Mouse (Mus musculus): ENCODE measurements around the gene Vezt. TPM values are rescaled to one million over a fixed set of nuclear protein-coding genes. Genes with fewer than 3 reads are reported as not detected.

The Vezt gene
- total and polyA plus RNA-seq, 3 experiments = 9.5 to 13.5 TPM; not detected in 1

DNA sequence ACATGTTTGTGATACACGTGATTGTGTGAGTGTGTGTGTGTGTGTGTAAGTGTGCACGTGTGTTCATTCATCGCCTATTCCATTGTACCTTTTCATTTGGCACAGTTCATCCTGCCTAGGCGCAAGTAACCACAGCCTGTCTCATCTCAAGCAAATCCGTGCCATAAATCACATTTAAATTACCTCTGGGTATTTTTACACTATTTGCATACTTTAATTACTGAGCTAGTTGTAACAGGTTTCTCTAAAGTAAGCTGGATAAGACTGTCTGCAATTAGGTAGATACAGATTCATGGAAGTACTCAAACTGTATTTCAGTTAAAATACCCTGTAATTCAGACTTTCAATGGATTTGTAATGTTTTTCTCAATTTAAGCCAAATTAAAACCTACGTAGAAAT, 20.9 kb upstream of the Vezt start:
- Histone ChIP-seq H3K4me1 (ENCODE audit: control insufficient read depth in 1 of 2, insufficient read depth in 2 of 2, low read length in 2 of 2) (peaks cover 5 to 18% of the 10 kb centered on the region in 2 experiments; a peak in 3 of 4 replicates), H3K4me3 (ENCODE audit: control insufficient read depth in 1 of 2, insufficient read depth in 1 of 2, low read depth in 2 of 2, low read length in 2 of 2) (no peak overlapping the region), H3K79me2 (ENCODE audit: control insufficient read depth, insufficient read depth, low read length, poor library complexity) (no peaks in the 10 kb centered on the region), H3K36me3 (ENCODE audit: control insufficient read depth in 1 of 2, insufficient read depth in 2 of 2, low read length in 2 of 2) (peaks cover 0 to 17% of the 10 kb centered on the region in 2 experiments; a peak in 2 of 4 replicates), H3K27me3 (ENCODE audit: control insufficient read depth in 1 of 2, insufficient read depth in 2 of 2, low read length in 2 of 2) (no peaks in the 10 kb centered on the region), H3K9ac (ENCODE audit: control insufficient read depth, low read depth, low read length, poor library complexity, severe bottlenecking) (no peak overlapping the region), H3K27ac (ENCODE audit: control insufficient read depth, low read depth, low read length) (no peak overlapping the region), H3K9me3 (replicated peaks; ENCODE audit: insufficient read depth, low read length) (no peaks in the 10 kb centered on the region)
- no peak for DNase-seq (ENCODE audit: low read depth, low spot score)
- TF ChIP-seq MAZ (IDR thresholded peaks at IDR 0.05; ENCODE audit: low read depth, low read length) (no peak), NRF1 (IDR thresholded peaks at IDR 0.05; ENCODE audit: insufficient read depth, low read depth, low read length, poor library complexity, severe bottlenecking) (no peak), CHD2 (IDR thresholded peaks at IDR 0.05; ENCODE audit: low read length) (no peak), ETS1 (IDR thresholded peaks at IDR 0.05; ENCODE audit: low read depth, low read length) (no peak), CTCF (IDR thresholded peaks at IDR 0.05 in 2 of 3, conservative IDR thresholded peaks at IDR 0.05 in 1 of 3; ENCODE audit: control insufficient read depth in 1 of 3, insufficient read depth in 1 of 3, low read depth in 2 of 3, low read length in 3 of 3, poor library complexity in 1 of 3, severe bottlenecking in 1 of 3) (no peak), MAX (IDR thresholded peaks at IDR 0.05; ENCODE audit: low read length) (no peak), MXI1 (IDR thresholded peaks at IDR 0.05; ENCODE audit: low read depth, low read length) (no peak)

GRCm38 (mm10) chr10:94050736-94051135, 15.1 kb upstream of the Vezt start:
- Histone ChIP-seq H3K27me3 (ENCODE audit: control insufficient read depth in 1 of 2, insufficient read depth in 2 of 2, low read length in 2 of 2) (no peaks in the 10 kb centered on the region), H3K4me1 (ENCODE audit: control insufficient read depth in 1 of 2, insufficient read depth in 2 of 2, low read length in 2 of 2) (peaks cover 6 to 22% of the 10 kb centered on the region in 2 experiments), H3K36me3 (ENCODE audit: control insufficient read depth in 1 of 2, insufficient read depth in 2 of 2, low read length in 2 of 2) (peaks cover 0 to 18% of the 10 kb centered on the region in 2 experiments; a peak in 2 of 4 replicates), H3K79me2 (ENCODE audit: control insufficient read depth, insufficient read depth, low read length, poor library complexity) (no peaks in the 10 kb centered on the region), H3K27ac (ENCODE audit: control insufficient read depth, low read depth, low read length) (no peak overlapping the region), H3K4me3 (ENCODE audit: control insufficient read depth in 1 of 2, insufficient read depth in 1 of 2, low read depth in 2 of 2, low read length in 2 of 2) (no peak overlapping the region), H3K9ac (ENCODE audit: control insufficient read depth, low read depth, low read length, poor library complexity, severe bottlenecking) (no peak overlapping the region), H3K9me3 (replicated peaks; ENCODE audit: insufficient read depth, low read length) (no peaks in the 10 kb centered on the region)
- DNase-seq (ENCODE audit: low read depth, low spot score) = no peak
- TF ChIP-seq USF2 (IDR thresholded peaks at IDR 0.05; ENCODE audit: borderline replicate concordance in 1 of 2, insufficient read depth in 1 of 2, low read depth in 1 of 2, low read length in 2 of 2) (no peak), RCOR1 (IDR thresholded peaks at IDR 0.05; ENCODE audit: low read depth, low read length) (no peak), TAL1 (IDR thresholded peaks at IDR 0.05; ENCODE audit: low read length) (no peak), CHD1 (IDR thresholded peaks at IDR 0.05; ENCODE audit: low read depth, low read length) (no peak), MEF2A (IDR thresholded peaks at IDR 0.05; ENCODE audit: extremely low read depth, insufficient replicate concordance, low read depth, low read length, poor library complexity, severe bottlenecking) (no peak), USF1 (IDR thresholded peaks at IDR 0.05; ENCODE audit: low read depth, low read length) (no peak), RAD21 (IDR thresholded peaks at IDR 0.05; ENCODE audit: low read depth, low read length) (no peak), ETS1 (IDR thresholded peaks at IDR 0.05; ENCODE audit: low read depth, low read length) (no peak), POLR2A (IDR thresholded peaks at IDR 0.05; ENCODE audit: control insufficient read depth in 1 of 2, insufficient read depth in 1 of 2, low read depth in 1 of 2, low read length in 2 of 2, poor library complexity in 1 of 2) (no peak), ZC3H11A (IDR thresholded peaks at IDR 0.05; ENCODE audit: low read depth, low read length) (no peak)
